Mouse (Mus musculus): ENCODE data around the gene Ubxn2a.

Gene Ubxn2a

DNA sequence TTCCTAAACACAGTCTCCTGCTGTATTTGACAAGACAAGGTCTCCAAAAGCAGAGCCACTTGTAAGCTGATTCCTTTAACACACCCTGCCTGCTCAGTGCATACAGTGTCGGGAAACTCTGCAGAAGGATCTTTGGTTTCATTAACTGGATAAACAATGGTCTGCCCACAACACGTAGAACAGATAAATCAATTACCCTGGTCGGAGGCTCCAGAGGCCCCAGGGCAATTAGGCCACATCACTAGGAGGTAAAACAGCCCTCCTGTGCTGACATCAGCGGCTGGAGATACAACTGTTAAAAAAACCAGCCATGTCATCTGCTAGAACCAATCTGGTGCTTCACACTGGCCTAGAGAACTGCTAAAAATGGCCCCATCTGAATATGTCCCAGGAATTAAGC, 70.5 kb downstream of the Ubxn2a start:
- no peak for DNase-seq (ENCODE audit: low spot score in 2 of 2)

Data from right cerebral cortex, postnatal 36 days (tissue).